Mouse (Mus musculus) Muller cell, postnatal 12 days (primary cell): ENCODE measurements at regions not wholly inside any gene's neighbourhood (a gene's known extent, or its start where the extent isn't known, plus 50 kb on each side); places are given as distances from the start of the nearest gene placed in this dataset.
A peak's percentile ranks its signal among the peaks of the same experiment; 100 is the strongest.

Experiments
- DNase-seq: peaks from one replicate; pipeline ENCODE4 v3.0.0-alpha.2; 2015; ENCODE audit errors: inconsistent ontology term

DNA sequence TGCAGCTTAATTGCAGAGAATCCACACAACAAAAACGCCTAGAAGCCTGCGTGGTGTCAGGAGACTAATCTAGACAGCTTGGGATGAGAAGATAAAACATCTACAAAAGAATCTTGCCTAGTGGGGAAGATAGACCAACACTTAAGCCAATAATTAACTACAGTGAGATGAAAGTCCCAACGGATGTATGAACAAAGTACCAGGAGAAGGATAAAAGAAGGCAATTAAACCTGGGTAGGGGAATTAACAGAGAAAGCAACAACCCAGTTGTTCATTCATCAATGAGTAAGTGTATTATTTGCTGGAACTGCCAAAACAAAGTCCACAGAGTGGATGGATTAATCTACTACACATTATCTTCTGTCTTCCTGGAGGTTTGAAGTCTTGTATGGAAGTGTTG, 99.8 kb downstream of the Olfm4 start:
- no peak for DNase-seq

DNA sequence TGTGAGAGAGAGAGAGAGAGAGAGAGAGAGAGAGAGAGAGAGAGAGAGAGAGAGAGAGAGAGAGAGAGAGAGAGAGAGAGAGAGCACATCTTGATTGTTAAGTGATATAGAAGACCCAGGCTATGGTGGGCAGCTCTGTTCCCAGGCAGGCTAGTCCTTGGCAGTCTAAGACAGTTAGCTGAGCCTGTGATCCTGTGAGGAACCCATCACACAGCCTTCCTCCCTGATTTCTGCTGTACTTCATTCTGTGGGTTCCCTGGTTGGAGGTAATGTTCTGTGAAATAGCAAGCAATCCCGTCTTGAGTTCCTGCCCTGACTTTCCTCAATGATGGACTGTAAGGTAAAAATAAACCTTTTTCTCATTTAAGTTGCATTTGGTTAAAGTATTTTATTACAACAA, 113.4 kb downstream of the Olfm4 start:
- no peak for DNase-seq

DNA sequence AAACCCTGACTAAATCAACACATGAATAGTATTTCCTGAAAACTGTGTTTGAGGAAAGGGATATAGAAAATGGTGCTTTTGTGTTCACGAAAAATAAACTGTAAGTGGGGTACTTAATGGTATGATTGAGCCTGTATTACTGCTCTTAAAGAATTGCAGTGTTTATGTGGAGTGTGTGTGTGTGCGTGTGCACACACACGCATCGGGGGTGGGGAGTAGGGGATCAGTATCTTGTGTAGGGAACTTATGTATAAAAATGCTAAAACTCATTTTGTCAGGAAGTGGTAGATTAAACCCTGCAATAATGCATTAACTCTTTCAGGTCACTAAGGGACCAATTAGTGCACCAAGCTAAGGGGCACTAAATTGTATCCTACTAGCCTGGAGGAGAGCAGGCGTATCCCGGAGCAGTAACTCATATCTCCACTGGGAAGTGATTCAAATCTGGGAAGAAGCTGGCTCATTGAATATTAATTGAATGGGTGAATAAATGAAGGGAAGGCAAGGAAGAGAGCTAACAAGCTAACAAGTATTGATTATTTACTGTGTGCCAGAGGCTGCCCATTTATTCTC, 129.3 kb downstream of the Olfm4 start:
- DNase-seq, result no peak

DNA sequence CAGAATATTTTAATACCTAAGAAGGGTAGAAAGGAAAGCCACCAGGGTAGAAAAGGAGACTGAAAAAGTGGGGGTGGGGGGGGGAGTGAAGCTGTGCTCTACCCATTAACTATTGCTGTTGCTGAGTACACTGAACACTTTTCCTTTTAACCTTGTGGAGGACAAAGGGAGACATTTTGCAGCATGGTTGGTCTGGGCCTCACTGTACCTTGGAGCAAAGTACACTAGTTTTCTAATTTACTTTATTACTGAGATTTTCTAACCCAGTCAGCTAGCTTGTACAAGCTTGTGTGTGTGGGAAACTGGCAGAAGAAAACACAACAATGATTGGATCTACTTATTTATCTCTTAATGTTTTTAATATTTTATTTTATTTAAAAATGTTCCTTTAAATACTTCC, 130.4 kb downstream of the Olfm4 start:
- no peak for DNase-seq

DNA sequence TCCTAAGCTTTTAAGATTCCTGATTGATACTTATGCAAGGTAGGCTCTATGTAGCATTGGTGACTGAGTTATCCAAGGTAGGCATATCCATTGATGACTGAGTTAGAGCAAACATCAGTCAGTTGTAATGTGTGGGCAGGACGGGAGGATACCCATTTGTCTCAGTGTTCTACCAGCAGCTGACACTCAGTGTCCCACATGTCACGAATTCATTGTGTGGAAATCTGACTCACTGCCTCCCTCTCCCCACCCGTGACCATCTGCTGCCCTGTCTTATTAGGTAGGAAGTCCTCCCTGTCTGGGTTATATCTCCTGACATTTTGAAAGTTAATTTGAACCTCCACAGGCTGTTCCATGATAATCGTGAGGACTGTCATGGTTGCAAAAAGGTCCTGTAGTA, 141.3 kb downstream of the Olfm4 start:
- no peak for DNase-seq

DNA sequence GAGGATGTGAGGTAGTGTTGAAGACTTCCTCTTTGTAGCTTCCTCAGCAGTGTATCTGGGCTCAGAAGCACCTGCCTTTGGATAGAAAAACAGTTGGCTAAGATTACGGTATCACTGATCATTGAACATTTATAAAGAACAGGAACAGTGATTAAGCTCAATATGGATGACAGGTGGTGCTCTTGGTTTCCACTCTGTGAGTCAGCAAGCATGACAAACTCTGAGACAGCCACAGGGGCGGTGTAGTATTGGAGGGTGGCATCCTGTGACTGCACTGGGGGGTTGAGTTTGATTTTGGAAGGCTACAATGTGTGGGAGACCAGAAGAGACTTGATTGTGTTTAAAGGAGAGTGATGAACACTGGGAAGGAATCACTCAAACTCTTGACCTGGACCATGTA, 144.3 kb downstream of the Olfm4 start:
- DNase-seq, result no peak

DNA sequence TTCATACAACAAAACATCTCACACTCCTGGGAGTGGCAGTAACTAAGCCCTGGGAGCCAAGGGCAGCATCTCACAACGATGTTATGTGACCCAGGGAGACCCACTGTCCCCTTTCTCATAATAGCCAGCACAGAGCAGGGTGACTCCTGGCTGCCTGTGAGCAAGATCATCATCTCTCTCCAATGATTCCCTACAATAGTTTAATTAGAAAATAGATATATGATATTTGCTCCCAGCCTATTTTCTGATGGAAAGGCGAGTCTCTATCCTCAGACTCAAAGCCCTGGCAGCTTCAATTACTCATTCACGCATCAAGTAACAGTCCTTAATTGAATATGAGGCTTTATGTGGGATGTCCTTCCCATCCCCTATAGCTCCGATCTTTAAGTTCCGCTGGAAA, 153.7 kb downstream of the Olfm4 start:
- no peak for DNase-seq

DNA sequence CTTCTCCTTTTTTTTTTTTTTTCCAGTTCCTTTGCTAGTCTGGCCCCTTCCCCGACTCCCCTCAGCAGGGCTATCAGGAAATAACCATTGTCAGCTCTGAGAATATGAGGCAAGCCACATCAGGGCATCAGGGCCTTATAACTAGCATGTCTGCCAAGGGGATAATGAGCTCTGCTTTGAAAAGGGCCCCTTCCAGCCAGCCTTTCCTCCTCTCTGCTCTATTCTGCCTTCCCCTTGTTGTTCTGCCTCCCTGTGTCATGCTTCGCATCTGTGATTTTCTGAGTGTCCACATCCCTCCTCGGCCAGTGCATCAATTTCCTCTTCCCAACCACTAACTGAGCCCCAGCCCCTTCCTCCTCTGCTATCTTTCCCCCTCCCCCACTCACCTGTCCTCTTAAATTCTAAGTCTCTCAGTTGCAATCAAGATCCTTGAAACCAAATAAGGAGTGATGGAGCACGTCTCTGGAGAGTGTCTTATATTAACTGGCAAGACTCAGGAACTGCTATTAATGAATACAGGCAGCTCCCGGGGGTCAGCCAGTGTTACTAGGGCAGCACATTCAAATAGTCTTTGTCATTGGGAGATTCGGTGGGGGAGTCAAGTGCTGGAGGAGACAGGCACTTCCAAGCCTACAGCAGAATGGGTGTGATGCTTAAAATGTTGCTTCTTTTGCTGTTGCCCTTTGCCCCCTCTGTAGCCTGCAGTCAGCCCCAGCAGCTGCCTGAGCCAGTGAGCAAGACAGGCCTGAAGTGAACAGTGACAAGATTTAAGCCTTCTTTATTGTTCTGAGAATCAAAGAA, 155.3 kb downstream of the Olfm4 start:
- peak; percentile 14 for DNase-seq

DNA sequence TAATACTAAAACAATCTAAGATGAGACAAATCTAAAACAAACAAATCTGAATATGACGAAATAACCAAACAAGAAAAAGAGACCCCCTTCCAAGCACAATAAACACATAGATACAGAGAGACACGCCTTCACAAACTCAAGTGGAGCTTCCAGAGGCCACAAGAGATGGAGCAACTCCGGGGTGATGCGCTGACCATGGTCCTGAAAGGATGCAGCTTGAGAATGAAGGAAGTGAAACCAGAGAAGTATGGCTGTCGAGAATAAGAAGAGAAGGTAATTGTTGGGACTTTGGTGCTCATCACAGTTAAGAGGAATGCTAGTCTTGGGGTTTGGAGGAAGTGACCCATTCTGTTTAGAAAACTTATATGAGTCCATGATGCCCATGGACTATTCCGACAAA, 173.1 kb downstream of the Olfm4 start:
- DNase-seq, result peak; percentile 44

DNA sequence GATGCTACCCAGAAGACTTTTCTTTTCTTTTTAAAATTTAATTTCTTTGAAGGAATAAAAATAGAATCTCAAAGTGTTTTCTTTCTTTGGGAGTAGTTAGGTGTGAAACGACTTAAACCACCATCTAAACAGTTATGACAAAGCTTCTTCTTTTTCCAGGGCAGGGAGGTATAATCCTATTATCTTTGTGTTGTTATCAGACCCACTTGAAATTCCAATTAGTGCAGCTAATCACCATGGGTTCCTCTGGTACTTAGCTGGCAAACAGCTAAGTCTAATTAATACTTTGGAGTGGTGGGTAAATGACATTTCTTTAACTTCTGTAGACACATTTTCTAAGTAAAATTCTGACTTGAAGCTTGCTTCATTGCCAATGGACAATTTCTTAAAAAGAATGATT, 185.3 kb downstream of the Olfm4 start:
- DNase-seq, result no peak

DNA sequence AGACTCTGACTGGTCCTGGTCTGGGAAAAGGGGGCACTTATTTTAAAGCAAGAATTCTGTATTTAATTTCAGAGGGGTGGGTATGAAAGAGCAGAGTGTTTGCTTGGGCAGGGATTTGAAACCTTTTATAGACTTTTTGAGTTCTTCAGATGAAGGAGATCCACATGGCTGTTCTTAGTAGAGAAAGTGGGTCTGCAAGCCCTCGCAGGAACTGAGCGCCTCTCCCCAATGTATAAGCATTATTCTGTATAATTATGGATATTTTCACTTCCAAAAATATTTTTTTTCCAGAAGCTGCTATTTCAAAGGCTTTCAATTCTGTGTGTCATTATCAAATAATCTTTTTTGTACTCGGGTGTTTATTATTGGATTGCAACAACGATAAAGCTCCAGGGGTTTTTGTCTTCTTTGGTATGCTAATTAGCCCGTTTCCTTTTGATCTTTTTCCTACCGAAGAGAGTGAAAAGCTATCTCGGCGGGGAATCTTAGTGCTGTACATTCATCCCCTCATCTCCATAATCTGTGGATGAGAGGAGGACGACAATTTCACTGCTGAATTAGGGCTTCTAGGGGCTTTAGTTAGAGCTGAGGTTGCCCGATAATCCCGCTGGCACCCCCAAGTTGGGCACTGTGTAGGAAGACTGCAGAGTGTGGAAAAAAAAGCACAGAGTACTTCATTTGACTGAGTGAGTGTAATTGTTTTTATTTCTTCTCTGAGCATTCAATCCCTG, 186.7 kb downstream of the Olfm4 start:
- DNase-seq, result no peak

DNA sequence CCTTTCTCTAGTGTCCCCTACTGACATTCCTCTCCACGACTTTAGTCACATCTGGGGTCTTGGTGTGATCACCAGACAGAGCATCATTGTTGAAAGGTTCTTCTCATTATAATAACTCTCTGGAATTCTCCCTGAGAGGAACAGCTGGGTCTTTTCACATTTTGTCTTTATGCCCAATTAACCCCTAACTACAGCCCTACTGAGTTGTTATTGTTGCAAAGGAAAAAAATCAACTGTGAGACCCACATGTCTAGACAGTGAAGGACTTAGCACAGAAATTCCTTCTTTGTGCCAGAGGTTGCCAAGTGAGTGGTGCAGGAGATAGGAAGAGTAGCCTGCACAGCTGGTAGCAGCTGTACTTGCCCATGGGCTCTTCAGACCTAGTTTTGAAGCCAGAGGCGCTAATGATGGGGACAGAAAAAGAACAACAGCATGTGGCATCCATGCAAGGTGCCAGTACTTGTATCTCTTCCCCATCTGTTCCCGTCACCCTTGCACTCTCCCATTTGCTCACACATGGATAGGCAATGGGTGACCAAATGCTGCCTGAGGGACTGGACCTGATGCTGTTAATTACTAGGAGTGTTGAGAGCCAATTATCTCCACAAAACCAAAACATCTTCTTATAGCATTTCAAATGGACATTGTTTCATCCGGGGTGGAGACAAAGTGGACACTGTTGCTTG, 189.1 kb downstream of the Olfm4 start:
- peak; percentile 80 for DNase-seq

DNA sequence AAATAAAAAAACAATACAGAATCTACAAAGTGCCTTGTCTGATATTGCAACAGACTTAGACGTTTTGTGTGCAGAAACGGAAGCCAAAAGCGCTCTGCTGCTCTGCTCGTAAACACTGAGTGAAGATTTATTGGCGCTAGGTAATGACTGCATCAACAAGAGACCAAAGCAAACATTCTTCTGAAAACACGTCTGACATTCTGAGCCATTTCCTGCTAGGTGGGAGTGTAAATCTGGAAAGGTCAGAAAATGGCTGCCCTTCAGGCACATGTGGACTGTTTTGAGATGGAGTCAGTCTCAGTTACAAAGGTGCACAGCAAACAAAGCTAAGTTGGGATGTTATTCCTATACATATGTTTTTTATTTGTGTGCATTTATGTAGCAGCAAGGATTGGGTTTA, 192.6 kb downstream of the Olfm4 start:
- DNase-seq, result no peak

DNA sequence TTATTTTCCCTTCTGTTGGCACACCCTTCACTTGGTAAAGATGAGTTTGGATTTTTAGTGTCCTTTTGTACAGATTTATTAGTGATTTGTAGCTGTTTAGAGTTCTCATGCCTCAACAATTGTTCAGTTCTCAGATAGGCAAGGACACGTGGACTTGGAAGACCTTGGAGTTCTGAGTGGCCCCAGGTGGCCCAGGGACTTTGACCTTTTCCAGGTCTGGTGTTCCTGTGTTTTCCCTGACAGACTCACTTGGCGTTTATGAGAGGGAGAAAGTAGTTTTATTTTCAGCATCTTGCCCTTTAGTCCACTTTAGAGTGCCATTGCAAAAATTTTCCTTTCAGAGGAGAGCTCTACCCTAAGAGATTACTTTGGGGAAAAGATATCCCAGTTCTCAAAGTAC, 211.2 kb downstream of the Olfm4 start:
- no peak for DNase-seq

DNA sequence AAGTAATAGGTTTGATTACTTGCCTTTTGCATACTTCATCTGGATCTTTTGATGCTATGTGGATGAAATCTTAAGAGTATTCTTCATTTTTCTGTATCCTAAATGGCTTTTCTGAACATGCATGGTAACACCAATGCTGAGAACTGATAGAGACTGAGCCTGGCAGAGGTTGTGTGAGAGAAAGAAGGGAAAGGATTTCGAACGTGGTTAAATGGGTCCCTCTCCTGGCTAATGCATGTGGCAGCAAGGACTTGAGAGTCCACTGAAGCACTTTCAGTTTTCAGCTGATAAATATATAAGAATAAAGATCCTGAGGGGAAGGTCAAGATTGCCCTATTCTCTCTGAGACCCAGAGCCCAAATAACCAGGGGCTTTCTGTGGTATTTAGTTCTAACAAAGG, 229.0 kb downstream of the Olfm4 start:
- peak; percentile 24 for DNase-seq

DNA sequence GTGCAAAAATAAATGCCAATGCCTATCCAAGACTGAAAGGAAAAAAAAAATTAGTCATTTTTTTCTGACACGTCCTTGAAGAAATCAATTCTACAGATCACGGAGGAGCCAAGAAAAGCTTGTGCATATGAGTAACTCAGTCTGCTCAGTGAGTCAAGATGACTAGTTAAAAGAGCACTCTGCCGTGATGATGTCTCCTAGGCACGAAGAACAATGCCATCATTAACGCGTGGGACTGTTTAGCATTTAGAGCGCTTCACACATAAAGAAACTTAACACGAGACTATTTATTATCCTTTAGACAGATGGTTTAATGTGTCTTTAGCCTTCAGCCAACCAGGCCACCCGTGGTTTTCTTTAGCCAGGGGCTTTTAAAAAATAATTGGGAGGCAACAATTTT, 229.8 kb downstream of the Olfm4 start:
- DNase-seq, result no peak

DNA sequence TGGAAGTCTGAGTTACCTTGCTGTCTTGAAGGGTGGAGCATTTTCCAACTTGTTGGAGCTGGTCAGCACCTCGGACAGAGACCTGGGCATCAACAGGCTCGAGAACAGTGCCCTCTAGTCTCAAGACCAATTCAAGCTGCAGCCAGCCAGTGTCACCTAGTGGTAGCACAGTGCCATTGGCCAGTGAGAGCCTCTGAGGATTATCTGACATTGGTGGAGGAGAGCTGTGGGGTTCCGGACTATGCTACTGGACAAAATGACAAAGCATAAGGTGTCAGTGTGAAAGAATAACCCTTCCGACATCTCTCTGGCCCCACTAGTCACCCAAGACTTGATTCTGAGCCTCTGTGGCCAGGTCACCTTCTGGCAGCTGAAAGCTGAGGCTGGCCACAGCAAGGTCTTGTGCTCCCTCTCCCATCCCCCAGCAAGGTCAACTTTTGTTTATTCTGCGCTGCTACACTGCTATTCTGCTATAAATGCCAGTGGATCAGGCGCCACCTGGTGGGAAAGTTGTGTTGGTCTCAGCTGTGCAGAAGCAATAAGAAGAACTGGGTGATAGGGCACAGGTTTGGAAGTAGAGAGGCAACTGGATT, 232.2 kb downstream of the Olfm4 start:
- DNase-seq, result peak; percentile 78

DNA sequence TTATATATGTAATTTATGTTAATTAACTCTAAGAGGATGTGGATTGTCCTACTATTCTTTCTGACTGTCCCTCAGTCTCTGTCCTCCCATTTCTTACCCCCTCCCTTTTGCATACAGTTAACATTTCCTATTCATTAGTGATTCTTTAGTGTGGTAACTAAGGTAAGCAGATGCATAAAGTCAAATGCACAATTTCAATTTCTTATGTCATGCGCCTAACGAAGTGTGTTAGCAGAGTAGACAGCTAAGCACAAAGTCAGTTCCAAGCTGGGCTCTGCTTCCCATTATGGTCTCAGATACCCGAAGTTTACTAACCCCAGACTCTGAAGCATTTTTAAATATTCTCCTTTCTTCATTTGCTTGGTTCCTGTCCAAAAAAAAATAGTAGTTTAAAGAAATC, 248.2 kb downstream of the Olfm4 start:
- no peak for DNase-seq

DNA sequence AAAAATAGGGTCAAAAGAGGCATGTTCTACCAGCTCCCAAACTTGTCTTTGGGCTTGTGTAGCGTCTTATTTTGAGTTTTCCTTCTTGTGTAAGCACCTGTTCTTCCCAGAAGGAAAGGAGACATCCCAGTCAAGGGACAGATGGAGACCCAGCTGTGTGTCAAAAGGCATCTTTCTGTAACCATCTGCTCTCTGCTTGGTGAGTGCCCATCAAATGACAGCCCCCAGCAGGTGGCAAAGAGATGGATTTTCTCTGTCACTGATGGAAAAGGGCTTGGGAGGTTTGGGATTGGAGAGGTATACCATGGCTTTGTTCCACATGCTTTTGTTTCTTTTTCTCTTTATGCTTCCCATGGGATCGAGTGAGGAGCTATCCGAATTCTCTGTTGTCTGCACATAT, 249.1 kb downstream of the Olfm4 start:
- DNase-seq, result no peak

DNA sequence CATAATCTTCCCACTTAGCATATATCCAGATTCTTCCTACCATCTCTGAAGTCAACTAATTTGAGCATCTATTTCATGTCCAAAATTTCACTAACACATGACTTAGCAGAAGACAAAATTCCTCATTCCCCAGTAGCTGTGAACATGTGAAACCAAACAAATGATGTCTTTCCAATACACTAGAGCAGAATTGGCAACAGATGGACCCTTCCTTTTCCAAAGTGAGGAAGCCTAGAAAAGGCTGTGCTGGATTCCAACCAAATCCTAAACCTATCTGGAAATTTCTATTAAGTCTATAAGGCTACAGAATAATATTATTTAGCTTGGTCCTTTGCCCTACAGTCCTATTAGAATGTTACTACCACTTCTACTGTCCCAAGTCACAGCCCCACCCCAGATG, 253.3 kb downstream of the Olfm4 start:
- no peak for DNase-seq

DNA sequence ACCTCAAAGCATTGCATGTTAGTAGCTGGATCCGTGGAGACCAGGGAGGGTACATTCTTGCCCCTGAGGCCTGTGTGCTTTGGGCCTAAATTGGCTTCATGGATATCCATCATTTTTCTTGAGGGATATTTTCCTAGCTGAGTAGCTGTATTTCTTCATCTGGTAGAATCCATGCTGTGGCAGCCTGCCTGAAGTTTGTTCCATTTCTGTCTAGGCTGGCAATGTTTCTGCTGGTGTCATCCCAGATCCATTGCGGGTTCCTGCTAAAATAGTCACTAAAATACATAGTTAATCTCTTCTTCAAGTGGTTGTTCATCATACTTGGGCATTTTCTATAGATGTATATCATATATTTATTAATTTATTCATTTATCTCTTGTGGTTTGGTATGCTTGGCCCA, 253.7 kb downstream of the Olfm4 start:
- no peak for DNase-seq

DNA sequence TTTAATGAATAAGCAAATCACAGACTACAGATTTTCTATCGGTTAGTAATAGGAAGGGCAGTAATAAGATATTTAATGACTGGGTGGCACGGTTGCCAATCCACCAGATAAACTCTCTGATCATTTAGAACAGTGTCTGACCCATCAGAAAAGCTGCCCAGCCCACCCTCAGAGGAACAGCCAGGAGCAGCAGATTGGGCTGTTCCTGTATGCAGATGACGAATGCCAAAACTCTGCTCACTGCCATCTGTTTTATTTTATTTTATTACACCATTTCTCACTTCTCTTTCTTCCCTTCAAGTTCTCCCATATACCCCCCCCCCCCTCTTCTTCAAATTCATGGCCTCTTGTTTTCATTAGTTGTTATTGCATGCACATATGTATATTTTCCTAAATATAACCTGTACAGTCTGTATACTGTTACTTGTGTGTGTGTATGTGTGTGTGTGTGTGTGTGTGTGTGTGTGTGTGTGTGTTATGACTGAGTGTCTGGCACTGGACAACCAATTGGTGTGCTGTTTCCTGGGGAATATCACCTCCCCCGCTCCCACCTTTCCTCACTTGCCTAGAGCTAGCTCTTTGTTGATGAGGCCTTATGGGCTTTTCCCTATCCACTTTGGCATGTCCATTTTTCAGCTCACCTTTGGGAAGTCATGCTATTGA, 260.9 kb downstream of the Olfm4 start:
- no peak for DNase-seq
